Mouse (Mus musculus): ENCODE measurements around the gene Slco1a6. TPM values are rescaled to one million over a fixed set of nuclear protein-coding genes. Genes with fewer than 3 reads are reported as not detected.

Gene Slco1a6
- not detected for polyA plus RNA-seq (2017; shearing (Covaris generic))

DNA sequence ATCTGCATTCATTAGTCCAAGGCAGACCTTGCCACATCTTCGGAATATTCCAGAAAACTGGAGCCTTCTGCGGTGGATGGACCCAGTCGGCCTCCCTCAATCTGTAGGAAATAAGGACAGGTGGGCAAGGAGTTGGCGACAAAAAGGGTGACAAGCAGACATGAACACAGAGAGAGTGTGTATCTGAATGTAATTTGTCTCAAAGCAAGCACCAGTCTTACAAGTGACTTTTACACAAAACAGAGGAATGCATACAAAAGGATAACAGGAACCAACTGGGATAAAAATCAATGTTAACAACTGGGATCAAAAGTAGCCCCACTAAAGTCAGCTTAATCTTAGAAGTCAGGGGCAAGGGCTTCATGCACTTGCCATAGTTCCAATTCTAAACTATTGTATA, at the start of gene Slco1a6:
Slco1a6 (minus strand) TSS at position 101 of the 400 bp plus-strand sequence.

Other genes with a start within 250 kb of the Slco1a6 start
- not detected for gene Gm6614, start 197.1 kb downstream of the Slco1a6 start, polyA plus RNA-seq (2017; shearing (Covaris generic))
- not detected for gene Iapp, start 89.9 kb upstream of the Slco1a6 start, polyA plus RNA-seq (2017; shearing (Covaris generic))
- gene Slco1a5, start 114.5 kb upstream of the Slco1a6 start, polyA plus RNA-seq (2017; shearing (Covaris generic)), result not detected
- 27.7 TPM for gene Pyroxd1, start 137.1 kb upstream of the Slco1a6 start, polyA plus RNA-seq (2017; shearing (Covaris generic))
- gene Recql, start 178.6 kb upstream of the Slco1a6 start, polyA plus RNA-seq (2017; shearing (Covaris generic)), result 52.7 TPM
- gene Golt1b, start 178.7 kb upstream of the Slco1a6 start, polyA plus RNA-seq (2017; shearing (Covaris generic)), result 30.7 TPM
- gene Spx, start 204.9 kb upstream of the Slco1a6 start, polyA plus RNA-seq (2017; shearing (Covaris generic)), result 0.39 TPM

All from inflammation-experienced regulatory T-cells, adult 16 weeks (primary cell).